Mouse (Mus musculus) liver, embryonic 13.5 days (tissue): ENCODE data around the gene Fat3. TPM values are rescaled to one million over a fixed set of nuclear protein-coding genes. Genes with fewer than 3 reads are reported as not detected.

Experiments
- ATAC-seq: fragments of 200-750 bp; cut with Nextera tagmentation; 2 replicates; pipeline ENCODE4 v1.8.0; 2017; ENCODE audit warnings: low read depth, mild to moderate bottlenecking, moderate number of reproducible peaks, moderate library complexity
- DNase-seq: peaks from one replicate; pipeline ENCODE4 v3.0.0; 2022
- H3K27ac ChIP-seq: fragments of 300-500 bp; sonication (generic); 2 replicates; pipeline ENCODE4 v1.5.1; 2015; ENCODE audit warnings: moderate library complexity, mild to moderate bottlenecking, inconsistent platforms
- H3K27me3 ChIP-seq: fragments of 300-500 bp; sonication (generic); 2 replicates; pipeline ENCODE4 v1.6.1; 2015; ENCODE audit warnings: mild to moderate bottlenecking, inconsistent platforms
- H3K36me3 ChIP-seq: fragments of 300-500 bp; sonication (generic); 2 replicates; pipeline ENCODE4 v1.6.1; 2015; ENCODE audit warnings: mild to moderate bottlenecking, inconsistent platforms
- H3K4me1 ChIP-seq: fragments of 300-500 bp; sonication (generic); replicated peaks from 2 replicates; pipeline ENCODE4 v1.6.1; 2015; ENCODE audit warnings: inconsistent platforms
- H3K4me2 ChIP-seq: fragments of 300-500 bp; sonication (generic); 2 replicates; pipeline ENCODE4 v1.6.1; 2015; ENCODE audit warnings: inconsistent platforms, mild to moderate bottlenecking, moderate library complexity
- H3K4me3 ChIP-seq: fragments of 300-500 bp; sonication (generic); replicated peaks from 2 replicates; pipeline ENCODE4 v1.5.1; 2015; ENCODE audit warnings: mild to moderate bottlenecking, inconsistent platforms
- H3K9ac ChIP-seq: fragments of 300-500 bp; sonication (generic); 2 replicates; pipeline ENCODE4 v1.6.1; 2015; ENCODE audit warnings: mild to moderate bottlenecking, inconsistent platforms
- H3K9me3 ChIP-seq: fragments of 300-500 bp; sonication (generic); replicated peaks from 2 replicates; pipeline ENCODE4 v1.6.1; 2016; ENCODE audit warnings: inconsistent platforms
- WGBS: fragments of 180-500 bp; shearing (Covaris S2); methylation state at CpG from one replicate; pipeline ENCODE4 v1.1.7; 2015; ENCODE audit not compliant: insufficient replicate concordance; 5-methylcytosine and 5-hydroxymethylcytosine counted together
- polyA plus RNA-seq: library from polyadenylated mRNA; unstranded; fragments of >200 nt; fragmentation: Nextera tagmentation; extraction: Ambion mirVana; gene quantifications from 2 replicates; pipeline ENCODE4 v1.2.1, GENCODE M21; 2015

Fat3 gene
- polyA plus RNA-seq, 1 experiment from 2014 or later = 0.07 TPM

- ATAC-seq = no peak
- Histone ChIP-seq H3K27me3 (no peaks in the 10 kb centered on the region), H3K27ac (no peak overlapping the region), H3K4me3 (no peak overlapping the region), H3K9ac (no peak overlapping the region), H3K36me3 (no peaks in the 10 kb centered on the region), H3K9me3 (no peaks in the 10 kb centered on the region), H3K4me2 (no peak overlapping the region), H3K4me1 (no peaks in the 10 kb centered on the region)
- 35% methylated on average over 5 of the region's 5 CpGs for WGBS
- no peak for DNase-seq
Measured at GRCm38 (mm10) chr9:15927378-15928083, 573.6 kb downstream of the Fat3 start.

- Histone ChIP-seq H3K9me3 (no peaks in the 10 kb centered on the region), H3K9ac (no peak overlapping the region), H3K4me2 (no peak overlapping the region), H3K27ac (no peak overlapping the region), H3K4me3 (no peak overlapping the region), H3K36me3 (no peaks in the 10 kb centered on the region), H3K4me1 (no peaks in the 10 kb centered on the region), H3K27me3 (no peaks in the 10 kb centered on the region)
- WGBS = 62% methylated on average over 5 of the region's 5 CpGs
- ATAC-seq (no peak), DNase-seq (no peak)
Measured at GRCm38 (mm10) chr9:15925237-15925636, 575.8 kb downstream of the Fat3 start.

GRCm38 (mm10) chr9:15920271-15920670, 580.8 kb downstream of the Fat3 start:
- ATAC-seq (no peak), DNase-seq (no peak)
- no peaks in the 10 kb centered on the region for H3K9me3 ChIP-seq
- H3K4me1 ChIP-seq = no peaks in the 10 kb centered on the region
- H3K36me3 ChIP-seq = no peaks in the 10 kb centered on the region
- no peak overlapping the region for H3K4me2 ChIP-seq
- WGBS = 21% methylated on average over 4 of the region's 4 CpGs
- H3K27me3 ChIP-seq = no peaks in the 10 kb centered on the region
- H3K9ac ChIP-seq = no peak overlapping the region
- H3K27ac ChIP-seq = no peak overlapping the region
- H3K4me3 ChIP-seq = no peak overlapping the region

- WGBS = 55% methylated on average over 5 of the region's 5 CpGs
- Histone ChIP-seq H3K4me2 (no peak overlapping the region), H3K4me3 (no peak overlapping the region), H3K27me3 (no peaks in the 10 kb centered on the region), H3K36me3 (no peaks in the 10 kb centered on the region), H3K9ac (no peak overlapping the region), H3K9me3 (no peaks in the 10 kb centered on the region), H3K4me1 (no peaks in the 10 kb centered on the region), H3K27ac (no peak overlapping the region)
- DNase-seq = no peak
- no peak for ATAC-seq
Measured at GRCm38 (mm10) chr9:15919373-15920005, 581.6 kb downstream of the Fat3 start.

- H3K27ac ChIP-seq = no peak overlapping the region
- no peaks in the 10 kb centered on the region for H3K4me1 ChIP-seq
- no peaks in the 10 kb centered on the region for H3K27me3 ChIP-seq
- no peaks in the 10 kb centered on the region for H3K36me3 ChIP-seq
- no peak for ATAC-seq
- no peaks in the 10 kb centered on the region for H3K9me3 ChIP-seq
- no peak overlapping the region for H3K4me2 ChIP-seq
- no peak overlapping the region for H3K4me3 ChIP-seq
- no peak overlapping the region for H3K9ac ChIP-seq
- DNase-seq = no peak
Measured at GRCm38 (mm10) chr9:15916600-15916999, 584.5 kb downstream of the Fat3 start.

- H3K4me3 ChIP-seq = no peak overlapping the region
- no peaks in the 10 kb centered on the region for H3K4me1 ChIP-seq
- H3K4me2 ChIP-seq = no peak overlapping the region
- H3K9ac ChIP-seq = no peak overlapping the region
- DNase-seq (no peak), ATAC-seq (no peak)
- H3K27me3 ChIP-seq = no peaks in the 10 kb centered on the region
- H3K36me3 ChIP-seq = no peaks in the 10 kb centered on the region
- no peak overlapping the region for H3K27ac ChIP-seq
- H3K9me3 ChIP-seq = no peaks in the 10 kb centered on the region
- WGBS = 34% methylated on average over 1 of the region's 1 CpGs
Measured at GRCm38 (mm10) chr9:15912735-15913134, 588.4 kb downstream of the Fat3 start.

- DNase-seq (no peak), ATAC-seq (no peak)
- H3K27ac ChIP-seq = no peak overlapping the region
- H3K4me2 ChIP-seq = no peak overlapping the region
- H3K9ac ChIP-seq = no peak overlapping the region
- H3K27me3 ChIP-seq = no peaks in the 10 kb centered on the region
- 56% methylated on average over 2 of the region's 2 CpGs for WGBS
- H3K9me3 ChIP-seq = no peaks in the 10 kb centered on the region
- no peak overlapping the region for H3K4me3 ChIP-seq
- no peaks in the 10 kb centered on the region for H3K36me3 ChIP-seq
- no peaks in the 10 kb centered on the region for H3K4me1 ChIP-seq
Measured at GRCm38 (mm10) chr9:15909397-15910113, 591.5 kb downstream of the Fat3 start.

GRCm38 (mm10) chr9:15903948-15904750, 596.9 kb downstream of the Fat3 start:
- Histone ChIP-seq H3K4me1 (no peaks in the 10 kb centered on the region), H3K36me3 (no peaks in the 10 kb centered on the region), H3K27me3 (no peaks in the 10 kb centered on the region), H3K9ac (no peak overlapping the region), H3K27ac (no peak overlapping the region), H3K4me2 (no peak overlapping the region), H3K4me3 (no peak overlapping the region), H3K9me3 (no peaks in the 10 kb centered on the region)
- WGBS = 61% methylated on average over 9 of the region's 9 CpGs
- ATAC-seq (no peak), DNase-seq (no peak)

- 57% methylated on average over 2 of the region's 2 CpGs for WGBS
- no peak for DNase-seq
- Histone ChIP-seq H3K36me3 (no peaks in the 10 kb centered on the region), H3K4me1 (no peaks in the 10 kb centered on the region), H3K9me3 (no peaks in the 10 kb centered on the region), H3K4me2 (no peak overlapping the region), H3K4me3 (no peak overlapping the region), H3K9ac (no peak overlapping the region), H3K27me3 (no peaks in the 10 kb centered on the region), H3K27ac (no peak overlapping the region)
- ATAC-seq = no peak
Measured at GRCm38 (mm10) chr9:15898112-15898511, 603.0 kb downstream of the Fat3 start.

GRCm38 (mm10) chr9:15886756-15887155, 614.3 kb downstream of the Fat3 start:
- DNase-seq (no peak), ATAC-seq (no peak)
- Histone ChIP-seq H3K27me3 (no peaks in the 10 kb centered on the region), H3K36me3 (no peaks in the 10 kb centered on the region), H3K27ac (no peak overlapping the region), H3K9ac (no peak overlapping the region), H3K9me3 (no peaks in the 10 kb centered on the region), H3K4me3 (no peak overlapping the region), H3K4me1 (no peaks in the 10 kb centered on the region), H3K4me2 (no peak overlapping the region)
- WGBS = 64% methylated on average over 5 of the region's 5 CpGs

- Histone ChIP-seq H3K4me1 (no peaks in the 10 kb centered on the region), H3K36me3 (no peaks in the 10 kb centered on the region), H3K9me3 (no peaks in the 10 kb centered on the region), H3K27me3 (no peaks in the 10 kb centered on the region), H3K9ac (no peak overlapping the region), H3K4me3 (no peak overlapping the region), H3K27ac (no peak overlapping the region), H3K4me2 (no peak overlapping the region)
- no peak for ATAC-seq
- DNase-seq = no peak
Measured at GRCm38 (mm10) chr9:15880754-15881153, 620.3 kb downstream of the Fat3 start.
